Mouse (Mus musculus) testis, postnatal 10 days (tissue): ENCODE results near the gene Gm17428.
"Not testable (repeated sequence)": the region's sequence is repeated elsewhere in the genome, so short reads cannot be mapped to it uniquely, and the experiment has no call there.

Experiments
- DNase-seq: peaks from one replicate; pipeline ENCODE4 v3.0.0; 2021; ENCODE audit warnings: low spot score

The Gm17428 gene

GRCm38 (mm10) chr14:54951587-54951986 lies 25.1 kb upstream of the Gm17428 start:
- no peak for DNase-seq

- no peak for DNase-seq
Measured at GRCm38 (mm10) chr14:54953664-54954206, 23.0 kb upstream of the Gm17428 start.

GRCm38 (mm10) chr14:54954474-54954873 lies 22.3 kb upstream of the Gm17428 start:
- DNase-seq = no peak

- DNase-seq = no peak
Measured at GRCm38 (mm10) chr14:54955481-54955880, 21.3 kb upstream of the Gm17428 start.

- no peak for DNase-seq
Measured at GRCm38 (mm10) chr14:54956533-54956932, 20.2 kb upstream of the Gm17428 start.

- DNase-seq = no peak
Measured at GRCm38 (mm10) chr14:54958503-54958902, 18.2 kb upstream of the Gm17428 start.

GRCm38 (mm10) chr14:54959197-54959596 lies 17.5 kb upstream of the Gm17428 start:
- no peak for DNase-seq

- not testable (repeated sequence) for DNase-seq
Measured at GRCm38 (mm10) chr14:54959853-54960613, 16.7 kb upstream of the Gm17428 start.

GRCm38 (mm10) chr14:54960769-54961168 lies 16.0 kb upstream of the Gm17428 start:
- DNase-seq = no peak

GRCm38 (mm10) chr14:54961487-54961886 lies 15.2 kb upstream of the Gm17428 start:
- no peak for DNase-seq

GRCm38 (mm10) chr14:54962714-54963113 lies 14.0 kb upstream of the Gm17428 start:
- DNase-seq = no peak

- DNase-seq = no peak
Measured at GRCm38 (mm10) chr14:54963727-54964126, 13.0 kb upstream of the Gm17428 start.

GRCm38 (mm10) chr14:54965044-54965443 lies 11.7 kb upstream of the Gm17428 start:
- no peak for DNase-seq

GRCm38 (mm10) chr14:54965631-54966030 lies 11.1 kb upstream of the Gm17428 start:
- no peak for DNase-seq

GRCm38 (mm10) chr14:54966320-54966977 lies 10.3 kb upstream of the Gm17428 start, which contains the start of gene Myh6:
Gene Myh6, minus strand, starts transcription at chr14:54966927.
- no peak for DNase-seq

- DNase-seq = no peak
Measured at GRCm38 (mm10) chr14:54967874-54968273, 8.9 kb upstream of the Gm17428 start.

- no peak for DNase-seq
Measured at GRCm38 (mm10) chr14:54968344-54968743, 8.4 kb upstream of the Gm17428 start.

- DNase-seq = not testable (repeated sequence)
Measured at GRCm38 (mm10) chr14:54972786-54973185, 3.9 kb upstream of the Gm17428 start.

- no peak for DNase-seq
Measured at GRCm38 (mm10) chr14:54974068-54974791, 2.5 kb upstream of the Gm17428 start.

- no peak for DNase-seq
Measured at GRCm38 (mm10) chr14:54978664-54979063, 1.9 kb downstream of the Gm17428 start.

- no peak for DNase-seq
Measured at GRCm38 (mm10) chr14:54981934-54982333, 5.2 kb downstream of the Gm17428 start.

- DNase-seq = not testable (repeated sequence)
Measured at GRCm38 (mm10) chr14:54988350-54988874, 11.7 kb downstream of the Gm17428 start.
